Mouse (Mus musculus): ENCODE data around the gene Rwdd2b. TPM values are rescaled to one million over a fixed set of nuclear protein-coding genes. Genes with fewer than 3 reads are reported as not detected.
A peak's percentile ranks its signal among the peaks of the same experiment; 100 is the strongest.

Gene Rwdd2b
- polyA plus RNA-seq, 1 experiment from 2014 or later, result 10.5 TPM

DNA sequence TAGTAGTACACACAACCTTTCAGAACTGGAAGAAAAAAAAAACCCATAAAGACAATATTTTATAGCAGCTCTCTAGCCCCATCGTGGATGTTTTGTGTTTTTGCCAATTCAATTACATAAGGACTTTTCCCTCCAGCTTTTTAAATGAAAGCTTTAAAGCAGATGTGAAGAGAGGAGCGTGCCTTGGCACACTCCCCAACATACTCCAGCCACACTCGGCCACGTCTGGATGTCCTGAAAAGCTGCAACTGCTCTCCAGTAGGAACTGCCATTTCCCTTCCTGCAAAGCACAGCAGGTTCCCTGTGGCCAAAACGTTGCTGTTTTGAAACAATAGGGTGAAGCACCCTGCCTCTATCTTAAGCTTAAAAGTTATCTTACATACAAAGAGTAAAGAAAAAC is 1.9 kb upstream of the Rwdd2b start:
- WGBS, result 63% methylated on average over 5 of the region's 5 CpGs
- Histone ChIP-seq H3K27ac (no peak overlapping the region), H3K27me3 (ENCODE audit: poor library complexity, severe bottlenecking) (no peaks in the 10 kb centered on the region), H3K36me3 (replicated peaks) (no peaks in the 10 kb centered on the region), H3K4me3 (no peak overlapping the region), H3K9me3 (no peaks in the 10 kb centered on the region), H3K4me1 (peaks cover 14% of the 10 kb centered on the region)
- no peak for DNase-seq (ENCODE audit: extremely low spot score, low spot score)

DNA sequence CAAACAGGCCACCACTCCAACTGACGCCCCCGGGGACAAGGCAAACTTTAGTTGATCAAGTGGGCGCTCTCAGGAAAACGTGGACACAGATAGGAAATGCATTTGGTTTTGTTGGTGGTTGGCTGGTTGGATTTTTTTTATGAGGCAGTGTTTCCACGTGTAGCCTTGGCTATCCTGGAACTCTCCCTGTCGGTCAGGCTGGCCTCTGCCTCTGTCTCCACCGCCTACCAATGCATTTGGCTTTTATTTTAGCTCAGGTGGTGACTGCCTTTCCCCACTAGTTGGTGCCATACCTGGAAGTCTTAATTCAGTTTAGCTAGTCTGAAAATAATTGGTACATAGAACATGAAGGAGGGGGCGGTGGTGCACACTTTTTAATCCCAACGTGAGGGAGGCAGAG is 716 bp upstream of the Rwdd2b start:
- H3K9me3 ChIP-seq, result no peaks in the 10 kb centered on the region
- 27% methylated on average over 9 of the region's 9 CpGs for WGBS
- no peak for DNase-seq (ENCODE audit: extremely low spot score, low spot score)
- no peaks in the 10 kb centered on the region for H3K36me3 ChIP-seq (replicated peaks)
- peak overlapping the region; percentile 83 for H3K4me3 ChIP-seq
- H3K4me1 ChIP-seq, result peaks cover 14% of the 10 kb centered on the region
- H3K27me3 ChIP-seq (ENCODE audit: poor library complexity, severe bottlenecking), result no peaks in the 10 kb centered on the region
- peak overlapping the region; percentile 96; the same call in 1 of the 2 replicates for H3K27ac ChIP-seq

DNA sequence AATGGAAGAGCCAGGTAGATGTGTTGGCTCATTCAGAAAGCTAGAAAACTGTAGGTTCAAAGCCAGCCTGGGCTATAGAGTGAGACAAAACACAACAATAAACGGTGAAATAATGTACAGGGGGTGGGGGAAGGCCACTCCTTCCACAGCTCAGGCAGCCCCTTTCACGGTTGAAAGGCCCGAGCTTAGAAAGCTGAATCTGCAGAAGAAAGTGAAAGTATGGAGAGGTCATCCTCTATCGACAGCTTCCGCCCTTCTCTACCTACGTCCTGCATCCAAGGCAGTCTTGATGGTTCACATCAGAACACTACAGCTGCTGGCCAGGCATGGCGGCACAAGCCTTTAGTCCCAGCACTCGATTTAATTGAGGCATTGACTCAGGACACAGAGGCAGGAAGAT is 1.7 kb downstream of the Rwdd2b start:
- Histone ChIP-seq H3K36me3 (replicated peaks) (no peaks in the 10 kb centered on the region), H3K27me3 (ENCODE audit: poor library complexity, severe bottlenecking) (no peaks in the 10 kb centered on the region), H3K27ac (no peak overlapping the region), H3K4me3 (no peak overlapping the region), H3K9me3 (no peaks in the 10 kb centered on the region), H3K4me1 (peaks cover 14% of the 10 kb centered on the region)
- WGBS, result 93% methylated on average over 8 of the region's 8 CpGs
- no peak for DNase-seq (ENCODE audit: extremely low spot score, low spot score)

DNA sequence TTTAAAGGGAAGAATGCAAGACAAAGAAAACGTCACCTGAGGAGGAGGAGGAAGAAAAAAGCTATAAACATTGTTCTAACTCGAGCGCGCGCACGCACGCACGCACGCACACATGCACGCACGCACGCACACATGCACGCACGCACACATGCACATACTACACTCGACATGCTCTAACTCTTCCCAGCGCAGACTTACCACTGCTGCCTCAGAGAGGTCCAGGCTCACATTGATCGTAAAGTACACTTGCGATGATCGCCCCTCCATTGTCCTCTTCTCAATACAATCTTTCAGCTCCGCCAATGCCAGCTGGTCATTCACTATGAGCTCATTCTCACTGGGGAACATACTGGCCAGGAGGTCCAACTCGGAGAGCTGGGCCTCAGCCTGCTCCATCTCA is 3.3 kb downstream of the Rwdd2b start:
- WGBS, result 96% methylated on average over 21 of the region's 21 CpGs
- Histone ChIP-seq H3K27me3 (ENCODE audit: poor library complexity, severe bottlenecking) (no peaks in the 10 kb centered on the region), H3K4me1 (peaks cover 14% of the 10 kb centered on the region), H3K27ac (no peak overlapping the region), H3K4me3 (no peak overlapping the region), H3K9me3 (no peaks in the 10 kb centered on the region), H3K36me3 (replicated peaks) (no peaks in the 10 kb centered on the region)
- no peak for DNase-seq (ENCODE audit: extremely low spot score, low spot score)

DNA sequence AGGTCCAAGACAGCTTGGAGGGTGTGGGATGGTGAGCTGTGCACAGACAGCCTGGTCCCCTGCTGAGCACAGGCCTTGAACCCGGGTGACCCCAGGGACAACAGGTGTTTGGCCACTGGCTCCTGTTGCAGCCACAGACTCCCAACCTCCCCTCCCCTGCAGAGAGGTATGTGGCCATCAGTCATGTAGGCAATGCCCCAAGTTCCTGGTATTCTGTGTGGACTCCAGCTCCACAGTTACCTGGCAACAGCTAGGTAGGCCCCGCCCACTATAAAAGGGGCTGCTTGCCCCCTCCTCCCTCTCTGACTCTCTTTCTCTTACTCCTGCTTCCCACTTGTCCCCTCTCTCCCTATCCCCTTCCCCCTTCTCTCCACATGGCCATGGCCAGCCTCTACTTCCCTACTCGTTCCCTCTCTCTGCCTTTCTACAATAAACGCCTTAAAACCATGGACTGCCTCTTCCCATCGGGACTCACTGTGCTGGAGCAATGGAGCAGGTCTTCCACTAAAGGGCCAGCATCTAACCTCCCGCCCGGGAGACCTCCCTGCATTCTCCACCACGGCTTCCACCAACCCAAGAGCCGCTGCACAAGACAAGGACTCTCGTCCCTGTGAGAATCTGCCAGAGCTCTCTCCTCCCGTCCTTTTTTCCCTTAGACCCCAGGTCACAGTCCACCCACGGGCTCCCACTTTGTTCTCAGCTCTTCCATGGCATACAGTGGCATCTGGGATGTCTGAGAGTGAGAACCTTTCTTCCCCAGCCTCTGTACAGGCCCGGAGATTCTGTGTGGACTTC is 4.8 kb downstream of the Rwdd2b start:
- H3K27me3 ChIP-seq (ENCODE audit: poor library complexity, severe bottlenecking), result no peaks in the 10 kb centered on the region
- no peaks in the 10 kb centered on the region for H3K9me3 ChIP-seq
- no peaks in the 10 kb centered on the region for H3K36me3 ChIP-seq (replicated peaks)
- no peak overlapping the region for H3K4me3 ChIP-seq
- DNase-seq (ENCODE audit: extremely low spot score, low spot score), result no peak
- peaks cover 15% of the 10 kb centered on the region for H3K4me1 ChIP-seq
- no peak overlapping the region for H3K27ac ChIP-seq
- 85% methylated on average over 13 of the region's 13 CpGs for WGBS

DNA sequence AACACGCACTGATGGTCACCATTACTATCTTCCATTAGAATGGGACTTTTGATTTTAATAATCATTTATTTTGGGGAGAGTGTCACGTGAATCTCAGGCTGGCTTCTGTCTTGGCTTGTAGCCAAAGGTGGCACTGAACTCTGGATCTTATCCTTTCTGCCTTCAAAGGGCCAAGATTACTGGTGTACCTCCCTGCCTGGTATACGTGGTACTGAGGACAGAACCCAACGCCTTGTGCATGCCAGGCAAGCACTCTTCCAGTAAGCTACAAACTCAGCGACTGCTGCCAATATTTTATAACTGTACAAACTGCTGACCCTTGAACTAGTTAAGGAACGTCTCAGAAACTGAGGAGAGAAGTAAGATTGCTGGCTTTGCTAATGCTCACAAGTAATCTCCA is 5.4 kb downstream of the Rwdd2b start:
- H3K4me3 ChIP-seq, result no peak overlapping the region
- no peak for DNase-seq (ENCODE audit: extremely low spot score, low spot score)

DNA sequence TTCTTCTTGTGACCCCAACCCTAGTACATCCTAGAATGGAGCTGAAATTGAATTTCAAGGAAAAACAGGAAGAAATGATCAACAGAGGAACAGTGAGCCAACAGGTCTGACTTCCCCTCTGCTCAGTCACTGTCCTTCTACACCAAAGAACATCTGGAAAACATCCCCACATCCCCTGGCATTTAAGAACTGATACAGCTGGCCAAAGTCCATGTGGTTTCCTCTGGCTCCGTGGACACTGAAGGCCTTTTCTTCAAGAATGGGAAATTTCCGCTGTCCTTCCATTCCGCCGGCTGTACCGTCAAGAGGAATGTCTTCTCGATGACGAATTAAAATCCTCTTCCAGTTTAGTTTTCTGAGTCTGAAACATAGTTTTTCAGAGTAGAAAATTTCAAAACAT is 6.1 kb downstream of the Rwdd2b start:
- Histone ChIP-seq H3K27ac (no peak overlapping the region), H3K9me3 (no peaks in the 10 kb centered on the region), H3K27me3 (ENCODE audit: poor library complexity, severe bottlenecking) (no peaks in the 10 kb centered on the region), H3K36me3 (replicated peaks) (no peaks in the 10 kb centered on the region), H3K4me1 (peaks cover 10% of the 10 kb centered on the region), H3K4me3 (no peak overlapping the region)
- no peak for DNase-seq (ENCODE audit: extremely low spot score, low spot score)
- WGBS, result 96% methylated on average over 7 of the region's 7 CpGs

More for the DNA sequence above, 5.4 kb downstream of the Rwdd2b start:
- peaks cover 15% of the 10 kb centered on the region for H3K4me1 ChIP-seq
- H3K9me3 ChIP-seq, result no peaks in the 10 kb centered on the region
- 87% methylated on average over 6 of the region's 6 CpGs for WGBS
- H3K27ac ChIP-seq, result no peak overlapping the region
- H3K36me3 ChIP-seq (replicated peaks), result no peaks in the 10 kb centered on the region
- no peaks in the 10 kb centered on the region for H3K27me3 ChIP-seq (ENCODE audit: poor library complexity, severe bottlenecking)

DNA sequence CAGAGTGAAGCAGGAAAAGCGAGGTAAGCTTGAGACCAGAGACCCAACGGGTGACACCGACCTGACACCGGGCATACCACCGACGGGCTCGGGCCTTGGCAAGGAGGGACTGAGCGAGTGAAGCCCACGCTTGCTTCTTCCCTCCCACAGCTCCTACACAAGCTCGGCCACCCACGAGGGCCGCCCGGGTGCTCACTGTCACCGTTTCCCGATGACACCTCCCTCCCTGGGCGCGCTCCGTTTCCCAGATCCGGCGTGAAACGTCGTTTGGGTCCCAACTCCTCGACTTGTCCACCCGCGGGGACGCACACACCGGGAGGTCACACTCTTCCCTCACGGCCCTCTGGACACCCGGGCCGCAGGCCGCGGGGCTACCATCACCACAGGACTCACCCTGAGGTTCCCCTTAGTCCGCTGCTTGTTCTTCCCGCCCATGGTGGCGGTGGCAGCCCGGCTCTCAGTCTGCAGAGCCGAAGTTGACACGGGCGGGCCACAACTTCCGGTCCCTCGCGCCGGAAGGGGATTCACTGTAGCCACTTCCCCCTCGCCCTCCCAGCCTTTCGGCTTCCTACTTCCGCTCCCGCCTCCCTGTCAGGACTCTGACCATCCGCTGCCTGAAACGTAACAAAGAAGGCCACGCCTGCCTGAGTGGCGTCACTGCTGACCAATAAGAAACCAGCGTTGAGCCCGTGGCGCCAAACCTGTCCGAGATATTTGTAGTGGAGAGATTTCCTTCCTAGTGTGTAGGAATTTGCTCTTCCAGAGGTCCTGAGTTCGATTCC is 8.1 kb downstream of the Rwdd2b start, which contains the start of gene Ltn1:
Ltn1 (minus strand) TSS at position 580 of the 782 bp plus-strand sequence.
- WGBS, result under 1% methylated on average over 56 of the region's 56 CpGs
- Histone ChIP-seq H3K9me3 (no peaks in the 10 kb centered on the region), H3K4me1 (peaks cover 10% of the 10 kb centered on the region), H3K27me3 (ENCODE audit: poor library complexity, severe bottlenecking) (no peaks in the 10 kb centered on the region), H3K27ac (peak within 1 kb of the TSS; percentile 87), H3K36me3 (replicated peaks) (peaks cover 3% of the 10 kb centered on the region; the same call in 1 of the 2 replicates), H3K4me3 (peak within 1 kb of the TSS; percentile 92)
- peak; percentile 98 for DNase-seq (ENCODE audit: extremely low spot score, low spot score)

DNA sequence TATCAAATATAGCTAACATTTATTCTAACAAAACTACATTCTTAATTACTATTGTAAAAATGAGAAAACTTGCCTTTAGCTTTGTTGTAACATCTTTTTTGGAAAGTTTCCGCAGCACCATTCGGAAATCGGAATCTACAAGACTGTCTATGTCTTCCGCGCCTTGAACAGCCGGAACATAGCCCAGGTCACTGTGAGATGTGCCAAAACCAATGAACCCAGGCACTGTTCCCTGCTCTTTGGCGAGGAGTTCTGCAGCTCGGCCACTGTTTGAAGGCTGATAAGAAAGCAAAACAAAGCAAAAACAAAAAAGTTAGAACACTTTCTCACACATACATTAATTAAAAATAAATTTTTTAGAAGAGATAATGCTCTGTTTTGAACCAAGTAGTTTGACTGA is 12.9 kb downstream of the Rwdd2b start:
- H3K4me3 ChIP-seq, result no peak overlapping the region
- WGBS, result 95% methylated on average over 8 of the region's 8 CpGs
- peaks cover 10% of the 10 kb centered on the region for H3K4me1 ChIP-seq
- H3K9me3 ChIP-seq, result peaks cover 5% of the 10 kb centered on the region; the same call in 1 of the 2 replicates
- no peak for DNase-seq (ENCODE audit: extremely low spot score, low spot score)
- H3K27ac ChIP-seq, result no peak overlapping the region
- H3K27me3 ChIP-seq (ENCODE audit: poor library complexity, severe bottlenecking), result no peaks in the 10 kb centered on the region
- H3K36me3 ChIP-seq (replicated peaks), result peaks cover 49% of the 10 kb centered on the region

DNA sequence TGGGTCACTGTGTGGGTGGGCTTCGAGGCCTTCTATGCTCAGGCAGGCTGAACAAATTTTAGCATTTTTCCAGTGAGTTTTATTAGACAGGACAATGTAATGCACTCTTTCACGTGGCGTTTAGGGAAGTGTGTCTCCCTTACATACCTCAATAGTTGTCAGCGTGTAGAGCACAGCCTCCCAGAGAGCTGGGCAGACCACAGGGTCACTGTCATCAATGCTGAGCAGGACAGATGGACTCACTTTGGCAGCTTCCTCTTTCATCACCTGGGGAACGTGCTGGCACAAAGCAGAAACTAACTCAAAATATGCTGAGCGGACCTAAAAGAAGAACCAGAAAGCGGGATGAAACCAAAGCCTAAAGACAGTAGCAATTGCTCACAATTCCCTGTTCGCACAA is 19.7 kb downstream of the Rwdd2b start:
- Histone ChIP-seq H3K27me3 (ENCODE audit: poor library complexity, severe bottlenecking) (no peaks in the 10 kb centered on the region), H3K36me3 (replicated peaks) (peaks cover 99% of the 10 kb centered on the region)

DNA sequence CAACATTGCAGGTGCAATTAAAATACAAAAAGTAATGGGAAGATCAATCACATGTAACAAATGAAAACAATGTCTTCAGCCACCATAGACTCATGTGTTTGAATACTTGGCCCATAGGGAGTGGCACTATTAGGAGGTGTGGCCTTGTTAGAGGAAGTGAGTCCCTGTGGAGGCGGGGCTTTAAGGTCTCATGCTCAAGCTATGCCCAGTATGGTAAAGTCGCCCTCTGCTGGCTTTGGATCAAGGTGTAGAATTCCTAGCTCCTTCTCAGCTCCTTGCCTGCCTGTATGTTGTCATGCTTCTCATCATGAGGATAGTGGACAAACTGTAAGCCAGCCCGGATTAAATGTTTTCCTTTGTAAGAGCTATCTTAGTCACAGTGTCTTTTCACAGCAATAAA is 35.4 kb downstream of the Rwdd2b start:
- H3K36me3 ChIP-seq (replicated peaks), result peaks cover 91% of the 10 kb centered on the region
- no peak for DNase-seq (ENCODE audit: extremely low spot score, low spot score)
- no peak overlapping the region for H3K4me3 ChIP-seq
- WGBS, result 77% methylated on average over 3 of the region's 3 CpGs
- H3K27me3 ChIP-seq (ENCODE audit: poor library complexity, severe bottlenecking), result no peaks in the 10 kb centered on the region
- H3K9me3 ChIP-seq, result no peaks in the 10 kb centered on the region
- no peak overlapping the region for H3K27ac ChIP-seq
- no peaks in the 10 kb centered on the region for H3K4me1 ChIP-seq

More for the DNA sequence above, 19.7 kb downstream of the Rwdd2b start:
- no peak for DNase-seq (ENCODE audit: extremely low spot score, low spot score)
- H3K4me1 ChIP-seq, result no peaks in the 10 kb centered on the region
- no peak overlapping the region for H3K27ac ChIP-seq
- WGBS, result 91% methylated on average over 8 of the region's 8 CpGs
- no peak overlapping the region for H3K4me3 ChIP-seq
- H3K9me3 ChIP-seq, result peaks cover 21% of the 10 kb centered on the region

DNA sequence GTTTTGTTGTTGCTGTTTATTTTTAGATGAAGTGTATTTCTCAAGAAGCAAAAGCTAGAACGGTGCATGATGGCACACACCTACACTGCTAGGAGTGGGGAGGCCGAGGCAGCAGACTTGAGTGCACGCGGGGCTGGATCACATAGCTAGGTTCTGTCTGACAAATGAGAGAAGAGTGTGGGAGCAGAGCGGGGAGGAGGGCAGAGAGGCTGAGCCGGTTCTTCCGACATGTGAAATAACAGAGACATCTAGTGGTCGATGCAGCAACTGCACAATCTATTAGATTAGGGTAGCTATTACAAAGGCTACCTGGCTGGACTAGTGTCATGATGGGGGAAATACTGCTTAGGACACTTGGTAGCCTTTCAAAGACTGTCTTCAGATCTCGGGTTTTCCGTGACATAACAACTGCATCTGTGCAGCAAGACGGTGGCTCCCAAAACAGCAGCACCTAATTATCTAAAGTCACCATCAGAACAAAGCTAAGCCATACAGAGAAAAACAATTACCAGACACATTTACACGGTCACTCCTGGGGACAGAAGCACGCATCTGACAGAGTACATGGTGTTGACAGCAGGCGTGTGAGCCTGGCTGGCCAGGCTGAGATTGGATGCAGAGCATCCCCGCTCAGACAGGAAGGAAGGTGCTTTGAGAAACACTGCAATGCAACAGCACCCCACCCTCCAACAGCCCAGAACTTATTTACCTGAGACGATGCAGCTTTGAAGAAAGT is 46.4 kb downstream of the Rwdd2b start:
- Histone ChIP-seq H3K27ac (no peak overlapping the region), H3K36me3 (replicated peaks) (peaks cover 81% of the 10 kb centered on the region), H3K27me3 (ENCODE audit: poor library complexity, severe bottlenecking) (no peaks in the 10 kb centered on the region), H3K9me3 (no peaks in the 10 kb centered on the region), H3K4me3 (no peak overlapping the region), H3K4me1 (no peaks in the 10 kb centered on the region)
- 63% methylated on average over 16 of the region's 16 CpGs for WGBS
- DNase-seq (ENCODE audit: extremely low spot score, low spot score), result peak; percentile 38

All from forebrain, embryonic 10.5 days (tissue).